Mouse (Mus musculus): ENCODE results near the gene Mroh9.

The Mroh9 gene

DNA sequence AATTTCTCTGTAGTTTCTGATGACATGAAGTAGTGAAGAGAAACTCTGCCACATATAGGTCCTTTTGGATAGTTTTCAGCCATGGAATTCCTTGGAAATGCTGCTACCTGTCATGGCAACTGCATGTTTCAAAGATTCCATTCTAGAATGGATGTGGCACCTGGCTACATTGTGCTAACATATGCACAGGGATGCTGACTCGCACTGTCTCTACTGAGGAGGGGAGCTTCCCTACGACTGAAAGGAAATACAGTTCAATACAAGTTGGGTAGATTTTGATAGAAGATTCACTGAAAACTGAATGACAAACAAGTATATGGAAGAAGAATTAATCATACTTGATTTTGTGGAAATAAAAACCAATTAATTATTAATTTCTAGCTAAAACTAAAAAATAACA is at the start of gene Mroh9:
TSS of gene Mroh9 (minus strand) at position 101 of the 400 bp plus-strand sequence.
- DNase-seq (ENCODE audit: low read depth, low spot score) = no peak

DNA sequence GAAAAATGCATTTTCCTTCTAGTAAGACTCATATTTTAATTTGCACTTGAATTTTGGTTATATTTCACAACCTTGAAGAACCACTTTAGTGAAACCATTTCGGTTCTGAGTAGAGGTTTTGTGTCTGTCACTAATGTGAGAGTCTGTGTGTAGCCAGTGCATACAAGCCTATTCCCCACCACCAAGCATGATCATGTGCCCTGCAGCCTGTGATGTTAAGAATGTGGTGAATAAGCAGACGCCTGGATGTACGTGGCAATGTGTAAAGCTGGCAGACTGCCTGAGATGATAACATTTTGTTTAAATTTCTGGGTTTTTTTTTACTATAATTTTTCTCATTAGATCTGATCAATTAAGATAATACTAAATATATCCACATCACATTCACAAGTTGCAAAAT is 44.5 kb upstream of the Mroh9 start:
- DNase-seq (ENCODE audit: low read depth, low spot score) = no peak

DNA sequence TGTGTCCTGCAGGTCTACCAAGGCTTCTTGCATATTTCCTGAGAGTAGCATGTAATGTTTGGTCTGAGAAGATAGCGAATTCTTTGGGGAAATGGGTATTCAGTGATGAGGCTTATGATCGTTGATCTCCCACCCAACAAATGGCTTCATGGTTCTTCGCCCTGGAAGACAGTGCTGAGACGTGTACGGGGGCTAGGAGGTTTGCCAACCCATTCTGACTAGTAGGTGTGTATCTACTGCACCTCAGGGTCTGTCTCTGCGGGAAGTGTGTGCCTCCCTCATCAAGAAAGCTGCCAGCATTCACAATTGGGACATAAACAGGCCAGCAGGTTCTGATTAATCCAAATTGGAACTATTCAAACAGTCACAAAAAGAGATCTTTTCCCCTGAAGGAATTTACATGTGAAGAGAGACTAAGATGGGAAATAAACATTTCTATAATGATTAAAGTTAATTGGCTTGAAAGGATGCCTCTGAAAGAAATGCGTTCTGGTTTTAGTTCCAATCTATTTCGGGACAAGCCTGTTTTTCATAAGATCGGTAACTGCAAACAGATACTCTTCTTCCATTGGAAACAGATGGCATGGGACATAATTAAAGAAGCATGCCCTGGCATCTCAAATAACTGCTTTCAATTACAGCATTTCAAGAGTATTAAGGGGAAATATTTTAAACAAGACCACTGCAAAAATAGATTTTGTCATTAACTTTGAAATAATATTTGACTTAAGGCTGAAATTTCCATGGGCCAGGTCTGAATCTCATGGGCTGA is 43.8 kb upstream of the Mroh9 start:
- DNase-seq (ENCODE audit: low read depth, low spot score) = no peak

DNA sequence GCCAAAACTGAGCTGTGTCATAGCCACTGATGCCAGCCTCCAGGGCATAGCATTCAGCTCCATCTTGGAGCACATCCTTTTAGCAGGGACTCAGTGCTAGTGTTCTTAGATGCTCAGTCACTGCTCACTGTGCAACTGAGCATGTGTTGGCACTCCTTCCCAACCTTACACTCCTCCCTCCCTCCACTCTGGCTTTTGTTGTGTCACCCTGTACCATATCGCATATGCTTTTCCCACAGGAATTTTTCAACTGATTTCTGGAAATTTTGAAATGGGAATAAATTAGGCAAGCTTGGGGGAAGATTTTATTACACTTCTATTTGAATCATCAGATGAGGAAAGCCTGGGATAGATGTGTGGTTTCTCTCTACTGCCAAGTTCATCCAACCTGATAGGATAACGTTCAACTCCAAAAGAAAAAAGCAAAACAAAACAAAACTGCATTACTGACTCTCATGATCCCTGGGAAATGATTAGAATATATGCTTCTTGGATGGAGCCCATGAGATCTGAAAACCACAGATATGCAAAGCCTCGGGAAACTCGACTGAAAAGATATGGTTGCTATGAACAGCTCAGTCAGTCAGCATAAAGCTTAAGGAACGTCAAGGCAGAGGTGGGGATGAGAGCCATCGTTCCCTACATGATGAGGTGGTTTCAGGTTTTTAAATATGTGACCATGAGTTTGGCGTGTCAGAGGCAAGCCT is 40.9 kb upstream of the Mroh9 start:
- no peak for DNase-seq (ENCODE audit: low read depth, low spot score)

DNA sequence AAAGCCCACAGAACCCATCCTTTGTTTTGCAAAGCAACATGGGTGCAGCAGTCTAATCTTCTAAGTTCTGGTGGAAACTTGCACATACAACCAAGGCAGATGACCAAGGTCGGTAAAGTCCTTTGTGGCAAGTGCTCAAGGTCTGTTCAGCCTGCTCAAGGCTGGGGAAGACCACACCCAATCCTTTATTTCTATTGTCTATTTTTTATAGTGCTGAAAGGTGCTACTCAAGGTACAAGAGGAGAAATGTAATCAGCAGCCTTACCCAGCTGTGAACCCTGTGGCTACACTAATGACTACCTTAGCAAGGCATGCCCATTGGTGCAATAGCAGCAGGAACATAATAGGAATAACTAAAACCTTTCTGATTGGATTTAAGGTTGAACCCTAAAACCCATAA is 36.9 kb upstream of the Mroh9 start:
- DNase-seq (ENCODE audit: low read depth, low spot score) = no peak

DNA sequence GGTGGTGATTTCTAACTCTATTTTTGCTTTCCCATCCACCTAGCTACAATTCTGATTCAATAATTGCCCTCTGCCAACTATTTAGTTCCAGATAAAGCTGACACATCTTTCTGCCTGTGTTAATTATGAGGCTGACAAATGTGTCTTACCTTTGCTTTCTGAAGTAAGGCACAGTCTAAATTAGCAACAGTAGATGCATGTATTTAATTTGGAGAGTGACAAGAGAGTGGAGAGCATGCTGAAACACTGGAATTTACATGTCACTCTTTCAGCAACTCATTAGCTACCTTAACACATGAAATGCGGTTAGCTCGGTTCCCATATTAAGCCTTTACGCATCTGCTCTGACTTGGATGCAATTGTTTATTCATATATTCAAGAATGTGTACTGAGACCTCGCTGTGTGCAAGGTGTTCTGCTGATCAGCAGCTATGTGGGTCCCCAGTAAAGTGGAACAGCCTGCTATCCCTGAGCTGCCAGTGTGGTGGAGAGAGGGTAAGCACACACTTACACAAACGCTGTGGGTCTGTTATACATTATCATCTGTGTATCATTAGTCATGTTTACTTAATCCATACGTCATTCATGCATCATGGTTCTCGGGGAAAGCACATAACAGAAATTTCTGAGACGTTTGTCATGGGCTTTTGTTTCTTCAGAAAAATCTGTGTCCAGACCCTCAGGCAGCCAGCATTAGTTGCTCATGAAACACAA is 28.1 kb upstream of the Mroh9 start:
- DNase-seq (ENCODE audit: low read depth, low spot score) = no peak

DNA sequence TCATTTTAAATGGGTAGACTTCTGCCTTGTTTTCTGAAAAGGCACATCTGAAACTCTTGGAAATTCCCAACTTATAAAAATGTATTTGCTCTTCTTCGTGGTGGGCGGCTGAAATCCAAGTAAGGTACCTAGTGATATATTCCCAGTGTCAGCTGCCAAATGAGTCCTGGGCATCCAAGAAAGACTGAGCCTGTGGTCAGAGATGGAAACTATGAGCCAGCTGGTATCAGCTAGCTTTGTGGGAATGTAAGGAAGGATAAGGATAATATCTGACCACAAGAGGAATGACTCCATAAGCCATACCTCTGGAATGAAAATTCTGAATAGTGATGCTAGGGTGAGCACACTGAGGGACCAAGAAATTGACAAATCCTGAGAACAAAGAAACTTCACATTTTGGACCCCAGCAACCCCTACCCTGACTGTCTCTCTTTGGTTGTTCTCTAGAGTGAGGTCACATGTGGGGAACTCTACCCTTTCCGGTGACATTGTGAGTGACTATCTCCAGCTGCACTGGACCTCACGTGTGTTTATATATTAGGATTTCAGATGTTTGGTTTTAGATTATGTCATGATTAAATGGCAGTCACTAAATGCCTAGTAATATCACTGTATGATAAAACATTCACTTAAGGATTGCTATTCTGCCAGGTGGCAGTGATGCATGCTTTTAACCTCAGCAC is 27.2 kb upstream of the Mroh9 start:
- DNase-seq (ENCODE audit: low read depth, low spot score) = no peak

DNA sequence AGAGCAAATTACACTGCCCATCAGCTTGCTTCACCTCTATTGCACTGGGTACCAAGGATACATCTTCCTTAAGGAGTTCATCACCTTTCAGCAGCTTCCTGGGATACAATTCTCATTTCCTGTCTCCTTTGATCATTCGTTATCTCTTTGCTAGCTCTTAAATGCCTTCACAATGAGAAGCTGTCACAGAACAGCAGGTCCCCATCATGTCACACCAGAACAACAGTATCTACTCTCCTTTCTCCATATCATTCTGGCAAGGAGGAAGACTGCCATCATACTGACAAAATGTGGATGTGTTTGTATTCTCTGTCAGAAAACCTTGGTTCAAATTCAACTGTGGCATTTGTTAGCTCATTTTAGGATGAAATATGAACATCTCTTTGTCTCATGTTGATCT is 19.5 kb upstream of the Mroh9 start:
- DNase-seq (ENCODE audit: low read depth, low spot score) = no peak

DNA sequence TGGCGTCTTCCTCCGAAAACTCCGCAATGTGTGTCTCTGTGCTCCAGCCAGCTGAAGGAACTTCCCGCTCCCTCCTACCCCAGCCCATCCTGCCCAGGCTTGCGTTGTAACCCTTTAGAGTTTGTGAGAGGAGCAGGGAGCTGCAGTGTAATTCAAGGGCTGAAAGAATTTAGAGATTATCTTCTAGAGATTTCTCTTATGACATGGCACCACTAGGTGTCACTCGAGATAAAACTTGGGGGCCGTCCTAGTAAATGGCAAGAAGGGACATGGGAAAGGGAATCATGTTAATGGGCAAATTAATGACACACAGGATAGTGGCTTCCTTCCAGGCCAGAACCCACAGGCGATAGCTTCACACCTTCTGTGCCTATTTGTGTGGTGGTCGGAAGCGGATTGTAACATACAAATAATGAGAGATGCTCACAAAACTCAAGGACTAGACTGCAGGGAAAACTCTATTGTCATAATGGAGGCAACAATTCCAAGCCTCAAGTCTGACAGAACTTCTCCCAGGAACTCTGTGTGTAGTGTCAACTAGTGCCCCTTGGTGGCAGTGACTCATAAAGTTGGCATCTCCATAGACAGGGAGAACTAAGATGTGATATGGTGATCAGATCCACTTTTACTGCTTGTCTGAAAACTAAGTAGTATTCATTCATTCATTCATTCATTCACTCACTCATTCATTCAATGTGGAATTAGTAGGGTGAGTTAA is 6.1 kb upstream of the Mroh9 start:
- no peak for DNase-seq (ENCODE audit: low read depth, low spot score)

DNA sequence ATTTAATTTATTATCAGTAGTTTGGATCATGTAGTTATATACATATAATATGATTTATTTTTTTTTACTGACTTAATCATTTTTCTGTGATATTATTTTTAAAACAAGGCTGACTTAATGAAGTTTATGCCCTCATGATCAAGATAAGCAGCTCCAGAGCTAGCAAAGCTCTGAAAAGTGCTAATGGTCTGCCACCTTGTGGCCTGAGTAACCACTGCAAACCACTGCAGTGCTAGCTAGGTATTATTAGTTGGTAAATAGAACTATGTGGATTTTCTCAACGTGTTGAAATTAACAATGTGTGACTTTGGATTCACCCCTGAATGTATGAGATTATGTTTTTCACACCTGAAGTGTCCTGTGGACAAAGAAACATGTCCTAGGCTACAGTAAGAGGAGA is 15.0 kb downstream of the Mroh9 start:
- DNase-seq (ENCODE audit: low read depth, low spot score) = no peak

DNA sequence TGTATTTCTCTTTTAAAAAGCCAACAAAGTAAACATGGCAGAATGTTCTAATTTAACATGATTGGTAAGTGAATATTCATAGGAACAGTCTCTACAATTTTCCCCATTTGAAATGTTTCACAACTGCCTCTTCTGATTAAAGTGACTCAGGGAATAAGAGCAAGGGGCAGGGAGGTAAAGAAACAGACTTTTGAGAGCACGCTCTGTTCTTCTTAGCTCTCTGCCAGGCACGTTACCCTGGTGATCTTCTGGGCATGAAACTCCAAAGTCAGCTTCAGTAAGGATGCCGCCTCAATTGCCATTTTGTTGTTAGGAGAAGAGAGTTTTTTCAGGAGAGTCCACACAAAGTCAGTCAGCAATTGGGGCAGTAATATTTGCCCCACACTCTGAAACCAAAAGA is 25.1 kb downstream of the Mroh9 start:
- DNase-seq (ENCODE audit: low read depth, low spot score) = no peak

DNA sequence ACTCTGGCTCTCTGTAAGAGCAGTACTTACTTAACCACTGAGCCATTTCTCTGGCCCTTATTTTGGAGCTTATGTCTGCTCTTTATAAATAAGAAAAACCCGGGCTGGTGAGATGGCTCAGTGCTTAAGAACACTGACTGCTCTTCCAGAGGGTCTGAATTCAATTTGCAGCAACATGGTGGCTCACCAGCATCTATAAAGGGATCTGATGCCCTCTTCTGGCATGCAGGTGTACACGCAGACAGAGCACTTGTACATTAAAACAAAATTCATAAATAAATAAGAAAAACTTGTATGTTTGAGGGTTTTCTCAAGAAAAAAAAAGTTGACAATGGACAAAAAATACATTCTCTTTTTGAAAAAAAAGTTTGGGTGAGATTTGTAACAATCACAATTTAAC is 28.1 kb downstream of the Mroh9 start:
- no peak for DNase-seq (ENCODE audit: low read depth, low spot score)

DNA sequence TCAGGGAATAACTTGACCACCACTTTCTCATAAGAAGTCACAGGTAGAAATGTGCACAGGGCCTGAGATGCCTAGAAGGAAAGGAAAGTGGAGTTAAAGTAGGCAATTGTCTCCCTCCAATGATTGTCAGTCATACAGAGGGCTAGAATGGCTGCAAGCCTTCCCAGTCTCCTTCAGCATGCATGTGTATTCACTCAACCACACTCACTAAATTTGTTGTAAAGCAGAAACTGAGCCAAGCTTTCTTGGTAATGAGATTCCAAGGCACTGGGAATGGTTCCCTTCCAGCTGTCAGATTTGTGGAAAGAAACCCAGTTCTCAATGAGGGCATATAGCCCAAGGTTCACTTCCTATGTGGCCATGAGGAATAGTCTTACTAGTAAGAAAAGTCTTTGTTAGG is 29.8 kb downstream of the Mroh9 start:
- no peak for DNase-seq (ENCODE audit: low read depth, low spot score)

DNA sequence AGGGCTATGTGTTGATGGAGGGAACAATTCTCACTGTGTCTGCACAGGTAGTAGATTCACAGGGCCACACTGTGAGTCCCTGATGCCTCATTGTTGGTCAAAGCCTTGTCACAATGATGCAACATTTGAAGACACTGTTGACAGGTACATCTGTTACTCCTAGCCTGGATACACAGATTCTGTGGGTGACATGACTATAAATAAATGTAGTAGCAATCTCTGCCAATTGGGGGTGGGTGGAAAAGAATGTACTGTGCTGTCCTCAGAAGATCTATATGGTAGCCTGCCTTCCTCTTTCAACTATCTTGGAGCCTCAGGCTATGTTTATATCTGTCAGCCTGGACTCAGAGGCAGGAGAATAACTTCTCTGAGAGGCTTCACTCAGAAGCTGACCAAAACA is 62.4 kb downstream of the Mroh9 start:
- DNase-seq (ENCODE audit: low read depth, low spot score) = no peak

DNA sequence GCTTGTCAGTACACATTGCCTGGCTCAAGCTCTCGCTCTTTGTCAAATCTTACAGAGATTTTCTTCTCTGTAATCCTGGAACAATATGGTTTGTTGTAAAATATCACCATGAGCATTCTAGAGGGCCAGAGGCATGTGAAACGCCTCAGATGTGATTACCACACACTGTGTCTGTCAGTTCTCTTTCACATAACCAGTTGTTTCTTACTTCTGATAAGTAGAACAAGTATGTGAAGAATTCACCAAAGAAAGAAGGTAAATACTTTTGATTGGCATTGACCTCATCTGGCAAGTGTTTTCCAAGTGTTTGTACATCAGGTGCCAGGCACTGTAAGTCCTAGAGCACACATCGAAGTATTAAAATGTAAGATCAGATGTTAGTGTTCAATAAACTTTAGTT is 76.2 kb downstream of the Mroh9 start:
- DNase-seq (ENCODE audit: low read depth, low spot score) = no peak

DNA sequence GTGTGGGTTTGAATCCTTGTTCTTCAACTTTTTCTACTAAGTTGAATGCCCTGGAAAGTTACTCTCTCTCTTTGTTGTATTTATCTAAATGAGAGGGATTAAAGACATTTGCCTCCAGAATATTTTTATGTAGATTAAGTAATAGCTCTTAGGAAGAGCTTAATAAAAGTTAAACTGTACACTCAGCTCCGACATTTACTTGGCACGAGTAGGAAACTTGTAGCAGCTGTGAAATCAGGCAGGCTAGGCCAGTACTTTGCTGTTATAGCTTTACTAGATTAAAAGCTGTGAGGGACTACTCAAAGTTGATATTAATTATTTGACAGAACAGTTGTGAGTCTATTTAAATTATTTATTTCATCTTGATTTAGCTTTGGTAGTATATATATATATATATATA is 82.0 kb downstream of the Mroh9 start:
- no peak for DNase-seq (ENCODE audit: low read depth, low spot score)

DNA sequence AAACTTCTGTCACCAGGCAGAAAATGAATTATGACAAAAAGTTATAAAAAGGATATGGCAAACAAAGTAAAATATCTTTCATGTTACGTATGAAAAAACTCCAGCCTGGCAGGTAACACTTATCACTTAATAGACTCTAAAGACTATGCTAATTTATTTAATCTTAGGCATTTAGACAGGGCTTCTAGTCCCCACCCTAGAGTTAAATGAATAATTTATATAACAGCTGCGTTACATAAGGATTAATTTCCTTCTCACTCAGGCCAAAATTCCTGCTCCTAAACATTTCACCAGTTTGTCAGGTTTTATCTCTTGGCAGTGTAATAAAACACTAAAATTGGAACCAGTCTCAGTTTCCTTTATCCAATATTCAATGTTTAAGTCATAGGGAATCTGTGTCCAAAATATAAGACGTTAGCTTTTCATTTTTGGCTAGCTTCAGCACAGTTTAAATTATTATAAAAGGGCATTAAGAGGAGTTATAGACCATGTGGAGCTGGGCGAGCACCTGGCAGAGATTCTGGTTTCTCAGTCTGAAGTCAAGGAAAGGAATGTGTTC is 84.1 kb downstream of the Mroh9 start:
- no peak for DNase-seq (ENCODE audit: low read depth, low spot score)

DNA sequence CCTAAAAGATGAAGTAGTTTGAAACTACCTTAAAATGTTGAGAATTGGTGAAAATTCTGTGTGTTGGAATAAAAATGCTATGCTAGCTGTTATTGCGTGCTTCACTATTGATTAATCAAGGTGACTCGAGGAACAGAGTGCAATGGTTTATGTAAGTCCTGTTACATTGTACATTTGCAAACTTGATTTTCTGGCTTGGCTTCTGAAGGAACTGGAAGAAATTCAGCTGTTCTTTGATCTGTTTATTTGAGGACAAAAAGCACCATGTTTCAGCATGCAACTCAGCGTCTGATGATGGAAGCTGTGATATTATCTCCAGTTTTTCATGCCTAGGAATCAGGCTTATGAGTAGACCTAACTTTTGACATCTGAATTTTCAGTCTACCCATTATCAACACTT is 97.9 kb downstream of the Mroh9 start:
- no peak for DNase-seq (ENCODE audit: low read depth, low spot score)

DNA sequence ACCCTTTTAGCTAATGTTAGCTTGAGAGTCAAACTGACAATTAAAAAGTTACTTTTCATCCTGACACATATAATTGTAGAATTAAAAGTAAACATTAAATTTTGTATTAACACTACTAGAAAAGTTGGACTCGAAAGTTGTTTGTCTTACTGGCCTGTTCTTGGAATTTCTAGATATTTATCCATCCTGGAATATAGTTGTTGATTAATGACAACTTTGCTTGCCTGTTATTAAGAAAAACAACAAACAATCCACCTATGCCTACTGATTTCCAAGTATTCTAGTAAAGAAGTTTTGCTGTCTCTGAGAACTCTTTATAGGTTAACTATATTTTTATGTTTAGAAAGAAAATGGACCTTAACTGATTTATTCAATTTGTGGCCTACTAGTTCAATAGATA is 98.7 kb downstream of the Mroh9 start:
- DNase-seq (ENCODE audit: low read depth, low spot score) = no peak

DNA sequence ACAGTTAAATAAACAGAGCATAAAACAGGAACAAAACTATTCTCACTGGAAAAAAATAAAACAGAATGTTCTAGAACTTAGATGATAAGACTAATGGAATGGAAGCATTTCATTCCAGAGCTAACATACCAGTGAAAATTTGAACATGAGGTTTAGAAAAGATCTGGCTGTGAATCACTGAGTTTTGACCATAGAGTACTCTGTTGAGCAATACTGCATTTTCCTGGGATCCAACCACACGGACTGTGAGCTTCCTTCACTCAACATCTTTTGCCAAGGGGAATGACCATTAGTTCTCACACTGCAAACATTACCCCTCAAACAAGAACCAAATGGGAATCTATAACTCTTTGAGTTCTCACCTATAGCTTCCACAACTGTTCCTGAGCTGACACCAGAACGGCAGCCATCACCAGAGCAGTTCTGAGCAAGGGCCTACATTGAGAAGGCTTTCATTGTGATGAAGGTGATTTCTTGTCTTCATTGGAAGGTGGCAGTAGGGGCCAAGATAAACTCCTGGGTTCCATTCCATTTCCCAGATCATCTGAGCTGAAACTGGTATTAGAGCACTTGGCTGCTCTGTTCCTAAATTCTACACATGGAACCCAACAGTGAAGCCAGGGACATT is 99.2 kb downstream of the Mroh9 start:
- no peak for DNase-seq (ENCODE audit: low read depth, low spot score)

DNA sequence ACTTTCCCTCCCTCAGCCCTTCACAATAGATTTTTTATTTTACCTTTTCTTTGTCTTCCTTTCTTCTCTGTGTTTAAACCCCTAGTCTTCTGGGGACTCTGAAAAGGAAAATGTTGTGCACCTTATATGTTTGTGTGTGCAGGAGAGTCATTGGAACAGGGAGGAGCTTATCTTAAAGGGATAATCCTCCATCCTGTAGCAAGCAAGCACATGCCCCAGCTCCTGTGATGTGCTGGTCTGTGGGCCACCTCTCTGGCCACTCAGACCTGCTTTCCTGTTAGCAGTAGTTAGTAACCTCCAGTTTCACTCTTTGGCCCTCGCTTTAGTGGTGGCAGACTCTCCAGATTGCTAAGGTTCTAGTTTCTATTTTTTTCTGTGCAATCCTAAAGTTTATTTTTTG is 101.0 kb downstream of the Mroh9 start, which contains the start of gene Fmo3:
TSS of gene Fmo3 (minus strand) at position 101 of the 400 bp plus-strand sequence.
- no peak for DNase-seq (ENCODE audit: low read depth, low spot score)

Measured in c-Kit-negative CD71-positive TER-119-positive erythroid progenitor cells, embryonic 14.5 days (primary cell).